Mouse (Mus musculus) intestine, embryonic 15.5 days (tissue): Measurements from ENCODE around the gene Adora2a. TPM values are rescaled to one million over a fixed set of nuclear protein-coding genes. Genes with fewer than 3 reads are reported as not detected.

Source experiments
- ATAC-seq: fragments of 200-750 bp; cut with Nextera tagmentation; 2 replicates; pipeline ENCODE4 v1.8.0; 2017; ENCODE audit warnings: moderate TSS enrichment, moderate library complexity
- H3K27ac ChIP-seq: fragments of 300-500 bp; sonication (generic); 2 replicates; pipeline ENCODE4 v1.5.1; 2015; ENCODE audit warnings: mild to moderate bottlenecking, inconsistent platforms
- H3K27me3 ChIP-seq: fragments of 300-500 bp; sonication (generic); replicated peaks from 2 replicates; pipeline ENCODE4 v1.6.1; 2015; ENCODE audit warnings: inconsistent platforms
- H3K36me3 ChIP-seq: fragments of 300-500 bp; sonication (generic); 2 replicates; pipeline ENCODE4 v1.6.1; 2015; ENCODE audit warnings: inconsistent platforms
- H3K4me1 ChIP-seq: fragments of 300-500 bp; sonication (generic); replicated peaks from 2 replicates; pipeline ENCODE4 v1.6.1; 2015; ENCODE audit warnings: inconsistent platforms
- H3K4me2 ChIP-seq: fragments of 300-500 bp; sonication (generic); replicated peaks from 2 replicates; pipeline ENCODE4 v1.6.1; 2015; ENCODE audit warnings: mild to moderate bottlenecking, inconsistent platforms
- H3K4me3 ChIP-seq: fragments of 300-500 bp; sonication (generic); replicated peaks from 2 replicates; pipeline ENCODE4 v1.5.1; 2015; ENCODE audit warnings: inconsistent platforms
- H3K9ac ChIP-seq: fragments of 300-500 bp; sonication (generic); 2 replicates; pipeline ENCODE4 v1.6.1; 2015; ENCODE audit warnings: inconsistent platforms
- H3K9me3 ChIP-seq: fragments of 300-500 bp; sonication (generic); 2 replicates; pipeline ENCODE4 v1.6.1; 2016; ENCODE audit warnings: inconsistent platforms
- WGBS: fragments of 180-500 bp; shearing (Covaris S2); methylation state at CpG from one replicate; pipeline ENCODE4 v1.1.7; 2015; 5-methylcytosine and 5-hydroxymethylcytosine counted together
- polyA plus RNA-seq: library from polyadenylated mRNA; unstranded; fragments of >200 nt; fragmentation: Nextera tagmentation; extraction: Ambion mirVana; gene quantifications from 2 replicates; pipeline ENCODE4 v1.2.1, GENCODE M21; 2015

The Adora2a gene
- polyA plus RNA-seq, 1 experiment from 2014 or later = 2.5 TPM

- H3K27ac ChIP-seq = 0 out of 2 replicates have a peak overlapping the region, but pooled peaks have one; percentile 13
- H3K4me1 ChIP-seq = peaks cover 12% of the 10 kb centered on the region
- H3K9ac ChIP-seq = no peak overlapping the region
- 52% methylated on average over 6 of the region's 6 CpGs for WGBS
- no peak overlapping the region for H3K4me2 ChIP-seq
- H3K27me3 ChIP-seq = peaks cover 15% of the 10 kb centered on the region
- ATAC-seq = 0 out of 2 replicates have a peak, but pooled peaks have one; percentile 18
- no peak overlapping the region for H3K4me3 ChIP-seq
- peaks cover 14% of the 10 kb centered on the region for H3K36me3 ChIP-seq
- H3K9me3 ChIP-seq = no peaks in the 10 kb centered on the region
These were observed 2.3 kb upstream of the Adora2a start for GRCm38 (mm10) chr10:75314190-75314980.

- Histone ChIP-seq H3K4me1 (peaks cover 12% of the 10 kb centered on the region), H3K9me3 (no peaks in the 10 kb centered on the region), H3K27me3 (peaks cover 21% of the 10 kb centered on the region), H3K4me3 (no peak overlapping the region), H3K4me2 (no peak overlapping the region), H3K27ac (no peak overlapping the region), H3K9ac (no peak overlapping the region), H3K36me3 (peaks cover 1% of the 10 kb centered on the region; the same call in 1 of the 2 replicates)
- ATAC-seq = no peak
- WGBS = 79% methylated on average over 8 of the region's 8 CpGs
These were observed 921 bp upstream of the Adora2a start for GRCm38 (mm10) chr10:75315756-75316155.

GRCm38 (mm10) chr10:75316472-75316871 is 205 bp upstream of the Adora2a start:
- whole genome bisulfite sequencing = 5% methylated on average over 9 of the region's 9 CpGs
- peak overlapping the region; percentile 85 for H3K4me2 ChIP-seq
- no peaks in the 10 kb centered on the region; the same call in 1 of the 2 replicates for H3K36me3 ChIP-seq
- H3K4me3 ChIP-seq = peak overlapping the region; percentile 51
- ATAC-seq = peak; percentile 19
- H3K9ac ChIP-seq = peak overlapping the region; percentile 51
- H3K9me3 ChIP-seq = no peaks in the 10 kb centered on the region
- H3K27ac ChIP-seq = no peak overlapping the region
- peaks cover 21% of the 10 kb centered on the region for H3K27me3 ChIP-seq
- H3K4me1 ChIP-seq = peaks cover 12% of the 10 kb centered on the region

GRCm38 (mm10) chr10:75316908-75317761 is 458 bp downstream of the Adora2a start:
- Histone ChIP-seq H3K4me2 (peak overlapping the region; percentile 85), H3K9ac (peak overlapping the region; percentile 51), H3K4me3 (peak overlapping the region; percentile 51), H3K27me3 (peaks cover 21% of the 10 kb centered on the region), H3K9me3 (no peaks in the 10 kb centered on the region), H3K36me3 (no peaks in the 10 kb centered on the region; the same call in 1 of the 2 replicates), H3K4me1 (peaks cover 12% of the 10 kb centered on the region), H3K27ac (no peak overlapping the region)
- WGBS = under 1% methylated on average over 78 of the region's 81 CpGs
- ATAC-seq = peak; percentile 69

GRCm38 (mm10) chr10:75318206-75318605 is 1.5 kb downstream of the Adora2a start:
- Histone ChIP-seq H3K4me3 (peak overlapping the region; percentile 51), H3K36me3 (no peaks in the 10 kb centered on the region), H3K9me3 (no peaks in the 10 kb centered on the region), H3K27me3 (peaks cover 21% of the 10 kb centered on the region), H3K9ac (no peak overlapping the region), H3K4me1 (peaks cover 12% of the 10 kb centered on the region), H3K4me2 (peak overlapping the region; percentile 85), H3K27ac (no peak overlapping the region)
- ATAC-seq = no peak
- WGBS = 74% methylated on average over 6 of the region's 6 CpGs

GRCm38 (mm10) chr10:75320321-75320720 is 3.6 kb downstream of the Adora2a start:
- H3K9me3 ChIP-seq = no peaks in the 10 kb centered on the region
- 64% methylated on average over 4 of the region's 4 CpGs for WGBS
- no peaks in the 10 kb centered on the region for H3K36me3 ChIP-seq
- ATAC-seq = no peak
- no peak overlapping the region for H3K4me3 ChIP-seq
- H3K4me1 ChIP-seq = peaks cover 8% of the 10 kb centered on the region
- H3K27me3 ChIP-seq = peaks cover 21% of the 10 kb centered on the region
- no peak overlapping the region for H3K4me2 ChIP-seq
- H3K27ac ChIP-seq = no peak overlapping the region
- H3K9ac ChIP-seq = no peak overlapping the region

GRCm38 (mm10) chr10:75322966-75323365 is 6.3 kb downstream of the Adora2a start:
- Histone ChIP-seq H3K4me3 (no peak overlapping the region), H3K36me3 (no peaks in the 10 kb centered on the region), H3K27me3 (peaks cover 15% of the 10 kb centered on the region), H3K9me3 (no peaks in the 10 kb centered on the region), H3K27ac (no peak overlapping the region), H3K4me1 (no peaks in the 10 kb centered on the region), H3K9ac (no peak overlapping the region), H3K4me2 (no peak overlapping the region)
- ATAC-seq = no peak
- 57% methylated on average over 6 of the region's 6 CpGs for WGBS

- Histone ChIP-seq H3K4me1 (no peaks in the 10 kb centered on the region), H3K9ac (no peak overlapping the region), H3K36me3 (no peaks in the 10 kb centered on the region), H3K4me3 (no peak overlapping the region), H3K27me3 (peaks cover 10% of the 10 kb centered on the region), H3K27ac (no peak overlapping the region), H3K9me3 (no peaks in the 10 kb centered on the region), H3K4me2 (no peak overlapping the region)
- 81% methylated on average over 8 of the region's 8 CpGs for WGBS
- no peak for ATAC-seq
These were observed 7.3 kb downstream of the Adora2a start for GRCm38 (mm10) chr10:75323986-75324385.

- no peaks in the 10 kb centered on the region for H3K9me3 ChIP-seq
- H3K4me2 ChIP-seq = no peak overlapping the region
- no peak overlapping the region for H3K4me3 ChIP-seq
- H3K9ac ChIP-seq = no peak overlapping the region
- 77% methylated on average over 10 of the region's 10 CpGs for WGBS
- no peaks in the 10 kb centered on the region for H3K4me1 ChIP-seq
- no peak overlapping the region for H3K27ac ChIP-seq
- H3K27me3 ChIP-seq = peaks cover 6% of the 10 kb centered on the region
- no peak for ATAC-seq
- H3K36me3 ChIP-seq = no peaks in the 10 kb centered on the region
These were observed 7.7 kb downstream of the Adora2a start for GRCm38 (mm10) chr10:75324391-75324790.

GRCm38 (mm10) chr10:75325821-75326220 is 9.1 kb downstream of the Adora2a start:
- no peaks in the 10 kb centered on the region for H3K9me3 ChIP-seq
- ATAC-seq = no peak
- WGBS = 91% methylated on average over 23 of the region's 23 CpGs
- no peak overlapping the region for H3K9ac ChIP-seq
- no peak overlapping the region for H3K4me3 ChIP-seq
- H3K4me2 ChIP-seq = no peak overlapping the region
- no peak overlapping the region for H3K27ac ChIP-seq
- no peaks in the 10 kb centered on the region for H3K4me1 ChIP-seq
- no peaks in the 10 kb centered on the region for H3K27me3 ChIP-seq
- H3K36me3 ChIP-seq = no peaks in the 10 kb centered on the region

- H3K36me3 ChIP-seq = no peaks in the 10 kb centered on the region
- WGBS = 74% methylated on average over 3 of the region's 3 CpGs
- ATAC-seq = no peak
These were observed 9.9 kb downstream of the Adora2a start for GRCm38 (mm10) chr10:75326553-75326952.

GRCm38 (mm10) chr10:75327081-75327480 is 10.4 kb downstream of the Adora2a start:
- no peak overlapping the region for H3K4me3 ChIP-seq
- WGBS = 69% methylated on average over 11 of the region's 11 CpGs
- H3K36me3 ChIP-seq = no peaks in the 10 kb centered on the region
- H3K27ac ChIP-seq = no peak overlapping the region
- no peak for ATAC-seq
- no peaks in the 10 kb centered on the region for H3K27me3 ChIP-seq
- H3K4me2 ChIP-seq = no peak overlapping the region
- H3K9ac ChIP-seq = no peak overlapping the region
- H3K9me3 ChIP-seq = no peaks in the 10 kb centered on the region
- H3K4me1 ChIP-seq = no peaks in the 10 kb centered on the region

More at GRCm38 (mm10) chr10:75326553-75326952, 9.9 kb downstream of the Adora2a start:
- Histone ChIP-seq H3K4me1 (no peaks in the 10 kb centered on the region), H3K4me2 (no peak overlapping the region), H3K27ac (no peak overlapping the region), H3K27me3 (no peaks in the 10 kb centered on the region), H3K4me3 (no peak overlapping the region), H3K9me3 (no peaks in the 10 kb centered on the region), H3K9ac (no peak overlapping the region)
